Mouse (Mus musculus): ENCODE measurements around the gene Jak1. TPM values are rescaled to one million over a fixed set of nuclear protein-coding genes. Genes with fewer than 3 reads are reported as not detected.

Jak1 gene
- polyA plus RNA-seq, 1 experiment from 2014 or later = 41.0 TPM

DNA sequence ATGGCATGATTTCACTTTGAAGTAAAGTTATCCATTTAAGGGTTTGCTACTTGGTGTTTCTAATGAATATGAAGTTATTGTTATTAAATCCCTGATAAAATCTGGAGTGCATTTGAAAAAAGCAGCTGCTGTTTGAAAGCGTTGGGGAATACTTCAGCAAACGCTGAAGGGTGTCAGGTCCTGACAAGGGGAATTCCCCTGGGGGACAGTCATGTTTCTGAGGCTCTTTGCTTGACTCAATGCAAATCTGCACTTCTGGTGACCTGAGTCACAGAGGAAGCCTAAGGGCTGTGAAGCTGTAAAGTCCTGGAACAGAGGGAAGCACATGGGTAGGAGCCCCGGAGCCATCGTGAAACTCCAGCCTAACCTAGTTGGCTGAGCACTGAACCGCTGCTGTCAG is 123.3 kb downstream of the Jak1 start:
- no peak overlapping the region for H3K4me2 ChIP-seq
- H3K27ac ChIP-seq = no peak overlapping the region
- DNase-seq = no peak
- H3K4me3 ChIP-seq (replicated peaks) = no peak overlapping the region
- no peaks in the 10 kb centered on the region; the same call in 1 of the 2 replicates for H3K4me1 ChIP-seq (replicated peaks)
- H3K9me3 ChIP-seq (replicated peaks) = no peaks in the 10 kb centered on the region
- no peak for ATAC-seq (ENCODE audit: low read depth)
- H3K9ac ChIP-seq = no peak overlapping the region
- H3K36me3 ChIP-seq = no peaks in the 10 kb centered on the region
- WGBS (ENCODE audit: insufficient replicate concordance) = 62% methylated on average over 5 of the region's 5 CpGs
- H3K27me3 ChIP-seq = no peaks in the 10 kb centered on the region

DNA sequence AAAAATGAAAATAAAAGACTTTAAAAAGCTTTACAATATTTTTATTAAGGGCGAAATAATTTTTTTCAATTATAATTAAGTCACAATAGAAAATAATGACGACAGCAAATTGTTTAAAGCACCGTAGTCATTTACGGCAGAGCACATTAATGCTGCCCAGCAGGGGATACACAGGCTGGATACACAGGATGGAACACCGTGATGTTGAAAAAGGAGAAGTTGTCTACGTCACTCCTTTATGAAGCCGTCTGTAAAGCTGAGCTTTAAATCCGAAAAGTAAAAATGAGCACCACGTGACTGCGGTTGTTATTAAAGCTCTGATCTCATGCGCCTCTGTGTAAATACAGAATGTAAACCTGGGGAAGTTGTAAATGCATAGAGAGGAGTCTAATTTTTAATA is 127.1 kb downstream of the Jak1 start:
- Histone ChIP-seq H3K27ac (no peak overlapping the region), H3K27me3 (no peaks in the 10 kb centered on the region), H3K9me3 (replicated peaks) (no peaks in the 10 kb centered on the region), H3K4me3 (replicated peaks) (no peak overlapping the region), H3K4me2 (no peak overlapping the region), H3K36me3 (no peaks in the 10 kb centered on the region), H3K9ac (no peak overlapping the region), H3K4me1 (replicated peaks) (no peaks in the 10 kb centered on the region)
- no peak for ATAC-seq (ENCODE audit: low read depth)
- WGBS (ENCODE audit: insufficient replicate concordance) = 66% methylated on average over 11 of the region's 11 CpGs
- no peak for DNase-seq

DNA sequence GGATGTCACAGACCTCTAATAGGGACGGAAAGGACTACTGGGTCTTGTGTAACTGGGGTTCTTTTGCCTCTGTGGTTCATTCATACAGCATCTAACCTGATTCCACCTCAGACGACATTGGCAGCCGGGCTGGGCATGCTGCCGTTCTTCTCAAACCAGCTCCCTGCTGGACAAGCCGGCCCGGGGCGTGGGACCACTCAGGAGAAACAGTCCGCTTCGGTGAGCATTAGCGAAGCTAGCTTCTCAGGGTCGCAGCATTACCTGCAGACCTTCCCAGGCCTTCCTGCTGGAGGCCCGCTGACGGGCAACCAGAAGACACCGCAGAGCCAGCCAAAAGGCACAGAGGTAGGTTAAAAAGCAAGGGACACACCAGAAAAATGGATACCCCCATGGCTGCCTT is 129.2 kb downstream of the Jak1 start:
- Histone ChIP-seq H3K27me3 (no peaks in the 10 kb centered on the region), H3K27ac (no peak overlapping the region)
- ATAC-seq (ENCODE audit: low read depth) = no peak

DNA sequence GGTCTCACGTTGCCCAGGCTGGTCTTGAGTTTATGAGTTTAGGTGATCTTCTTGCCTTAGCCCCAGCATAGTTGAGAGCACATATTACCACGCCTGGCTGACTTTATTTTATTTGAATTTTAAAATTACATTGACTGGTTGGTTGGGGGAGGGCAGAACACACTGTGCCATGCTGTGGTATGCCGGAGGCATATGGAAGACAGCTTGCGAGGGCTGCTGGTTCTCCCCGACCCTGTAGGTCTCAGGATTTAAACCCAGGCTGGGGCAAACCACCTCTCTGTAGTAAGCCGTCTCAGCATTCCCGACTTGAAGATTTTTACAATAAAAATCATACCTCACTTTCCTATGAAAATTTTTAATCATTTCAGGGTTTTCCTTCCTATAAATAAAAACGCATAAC is 130.1 kb downstream of the Jak1 start:
- Histone ChIP-seq H3K27ac (no peak overlapping the region), H3K9ac (no peak overlapping the region), H3K4me2 (no peak overlapping the region), H3K4me1 (replicated peaks) (no peaks in the 10 kb centered on the region), H3K27me3 (no peaks in the 10 kb centered on the region), H3K36me3 (no peaks in the 10 kb centered on the region), H3K4me3 (replicated peaks) (no peak overlapping the region), H3K9me3 (replicated peaks) (no peaks in the 10 kb centered on the region)
- ATAC-seq (ENCODE audit: low read depth) (no peak), DNase-seq (no peak)
- 74% methylated on average over 8 of the region's 8 CpGs for WGBS (ENCODE audit: insufficient replicate concordance)

More for the DNA sequence above, 129.2 kb downstream of the Jak1 start:
- Histone ChIP-seq H3K9me3 (replicated peaks) (no peaks in the 10 kb centered on the region), H3K4me3 (replicated peaks) (no peak overlapping the region), H3K4me2 (no peak overlapping the region), H3K4me1 (replicated peaks) (no peaks in the 10 kb centered on the region), H3K36me3 (no peaks in the 10 kb centered on the region), H3K9ac (no peak overlapping the region)
- DNase-seq = no peak
- 86% methylated on average over 14 of the region's 14 CpGs for WGBS (ENCODE audit: insufficient replicate concordance)

DNA sequence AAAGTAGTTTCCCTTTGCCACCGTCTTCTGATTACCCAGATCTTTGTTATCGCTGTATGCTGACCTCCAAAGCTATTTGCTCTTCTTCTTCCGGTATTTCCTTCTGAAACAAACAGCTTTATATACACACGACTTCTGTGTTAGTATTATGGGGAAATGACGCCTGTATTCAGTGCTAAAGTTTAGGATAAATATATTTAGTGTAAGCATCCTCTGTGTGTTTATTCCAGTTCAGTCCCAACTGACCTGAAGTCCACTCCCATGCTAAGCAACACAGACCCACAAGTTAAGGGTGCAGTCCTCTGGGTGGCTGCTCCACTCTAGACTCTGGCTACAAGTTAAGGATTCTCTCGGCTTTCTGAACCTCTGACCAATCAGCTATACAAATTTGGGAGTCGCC is 144.1 kb downstream of the Jak1 start:
- Histone ChIP-seq H3K36me3 (no peaks in the 10 kb centered on the region), H3K4me3 (replicated peaks) (no peak overlapping the region), H3K4me1 (replicated peaks) (no peaks in the 10 kb centered on the region), H3K9ac (no peak overlapping the region), H3K4me2 (no peak overlapping the region), H3K27ac (no peak overlapping the region), H3K9me3 (replicated peaks) (no peaks in the 10 kb centered on the region), H3K27me3 (no peaks in the 10 kb centered on the region)
- ATAC-seq (ENCODE audit: low read depth) (no peak), DNase-seq (no peak)
- 66% methylated on average over 7 of the region's 7 CpGs for WGBS (ENCODE audit: insufficient replicate concordance)

DNA sequence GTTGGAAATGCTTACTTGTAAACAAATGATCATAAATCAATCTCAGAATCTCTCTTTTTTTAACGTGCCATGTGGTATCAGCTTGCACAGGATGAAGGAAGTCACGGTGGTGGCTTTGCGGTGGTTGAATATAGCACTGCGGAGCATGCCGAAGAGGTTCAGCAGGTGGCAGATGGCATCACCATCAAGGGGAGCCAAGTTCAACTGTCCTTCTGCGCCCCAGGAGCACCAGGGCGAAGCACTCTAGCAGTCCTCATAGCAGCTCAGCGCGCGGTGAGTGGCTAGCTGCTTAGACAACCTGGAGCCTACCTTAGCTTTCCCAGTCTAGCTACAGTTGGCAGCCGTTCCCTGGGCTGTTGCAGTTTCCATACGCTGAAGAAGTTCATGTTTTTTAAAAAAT is 158.0 kb downstream of the Jak1 start:
- Histone ChIP-seq H3K27me3 (no peaks in the 10 kb centered on the region), H3K36me3 (no peaks in the 10 kb centered on the region), H3K4me1 (replicated peaks) (no peaks in the 10 kb centered on the region), H3K27ac (no peak overlapping the region), H3K4me2 (no peak overlapping the region), H3K9ac (no peak overlapping the region), H3K9me3 (replicated peaks) (no peaks in the 10 kb centered on the region), H3K4me3 (replicated peaks) (no peak overlapping the region)
- ATAC-seq (ENCODE audit: low read depth) = no peak
- DNase-seq = no peak
- 70% methylated on average over 12 of the region's 12 CpGs for WGBS (ENCODE audit: insufficient replicate concordance)

Other genes starting within 250 kb of the Jak1 start
- not detected in 2 replicates for gene Gm10577, start 244.6 kb downstream of the Jak1 start, polyA plus RNA-seq (2015; fragmentation: Nextera tagmentation; extraction: Ambion mirVana)
- gene Raver2, start 196.3 kb downstream of the Jak1 start, polyA plus RNA-seq (2015; fragmentation: Nextera tagmentation; extraction: Ambion mirVana) = 0.44 and 0.51 TPM in 2 replicates
- gene Ak4, start 154.0 kb upstream of the Jak1 start, polyA plus RNA-seq (2015; fragmentation: Nextera tagmentation; extraction: Ambion mirVana) = 7.1 and 9.4 TPM in 2 replicates
- gene Dnajc6, start 231.4 kb upstream of the Jak1 start, polyA plus RNA-seq (2015; fragmentation: Nextera tagmentation; extraction: Ambion mirVana) = 0.12 and 0.14 TPM in 2 replicates

Data from liver, embryonic 13.5 days (tissue).